17 mouse cellular contexts compared by ENCODE assay signal in genomic region chr16:33983712-33984111, GRCm38 (mm10).
"Had no signal": no experiment of that assay in that cellular context is flagged by ENCODE, and none has a peak within 500 bp of the region (broad histone marks: within the 10 kb centered on the region; RNA-seq: fewer than 3 reads in every experiment).

No protein-coding gene starts in this region.

- H3K9me3 ChIP-seq: liver, embryonic 13.5 days; liver, embryonic 15.5 days; lung, embryonic 15.5 days; midbrain, embryonic 10.5 days; midbrain, embryonic 13.5 days; midbrain, embryonic 15.5 days; neural tube, embryonic 12.5 days; stomach, embryonic 15.5 days had no signal

- DNase-seq: liver, embryonic 13.5 days; liver, postnatal 0 days; lung, adult 2 months; lung, postnatal 10 days; lung, postnatal 4 days; right cerebral cortex, postnatal 14 days; thymus, adult 2 months; thymus, postnatal 25 days; thymus, postnatal 4 days had no signal

- H3K36me3 ChIP-seq: liver, embryonic 13.5 days; liver, embryonic 15.5 days; lung, embryonic 15.5 days; midbrain, embryonic 10.5 days; stomach, embryonic 15.5 days had no signal

- H3K4me2 ChIP-seq: liver, embryonic 13.5 days; liver, embryonic 15.5 days; lung, embryonic 15.5 days; midbrain, embryonic 13.5 days; midbrain, embryonic 15.5 days; neural tube, embryonic 12.5 days; stomach, embryonic 15.5 days had no signal

- H3K9ac ChIP-seq: liver, embryonic 13.5 days; liver, embryonic 15.5 days; liver, postnatal 0 days; lung, embryonic 15.5 days; midbrain, embryonic 13.5 days; midbrain, embryonic 15.5 days; neural tube, embryonic 12.5 days; stomach, embryonic 15.5 days had no signal

- H3K27ac ChIP-seq: liver, embryonic 13.5 days; liver, embryonic 15.5 days; lung, embryonic 15.5 days; midbrain, embryonic 10.5 days; midbrain, embryonic 13.5 days; midbrain, embryonic 15.5 days; neural tube, embryonic 12.5 days; stomach, embryonic 15.5 days; stomach, postnatal 0 days had no signal

- H3K4me1 ChIP-seq: liver, embryonic 13.5 days; liver, embryonic 15.5 days; lung, embryonic 15.5 days; midbrain, embryonic 15.5 days; neural tube, embryonic 12.5 days; stomach, embryonic 15.5 days had no signal

- ATAC-seq: liver, postnatal 0 days; midbrain, embryonic 13.5 days; midbrain, embryonic 15.5 days had no signal

- H3K4me3 ChIP-seq: liver, embryonic 13.5 days; liver, embryonic 15.5 days; lung, embryonic 15.5 days; midbrain, embryonic 10.5 days; midbrain, embryonic 13.5 days; midbrain, embryonic 15.5 days; neural tube, embryonic 12.5 days; stomach, embryonic 15.5 days had no signal

- H3K27me3 ChIP-seq: liver, embryonic 13.5 days; liver, embryonic 15.5 days; lung, embryonic 15.5 days; midbrain, embryonic 13.5 days; midbrain, embryonic 15.5 days; neural tube, embryonic 12.5 days; stomach, embryonic 15.5 days had no signal
